ENCODE assay signal across 18 mouse cellular contexts in the genomic region with DNA sequence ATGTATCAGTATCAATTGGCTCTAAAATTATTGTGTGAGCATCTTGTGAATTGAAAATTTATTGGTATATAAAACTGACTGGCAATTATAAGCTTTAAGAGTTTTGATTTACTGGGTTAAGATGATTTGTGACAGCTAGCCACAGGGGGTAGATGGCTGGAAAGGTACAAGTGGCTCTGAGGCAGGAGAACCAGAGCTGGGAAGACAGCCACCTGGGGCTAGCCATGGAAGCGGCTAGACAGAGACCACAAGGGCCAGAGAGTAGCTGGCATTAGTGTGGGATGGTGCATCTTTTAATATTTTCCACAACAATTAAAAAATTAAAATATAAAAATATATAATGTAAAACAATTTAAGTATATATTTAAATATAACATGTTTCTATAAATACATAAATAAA.
"Had no signal": no experiment of that assay in that cellular context is flagged by ENCODE, and none has a peak within 500 bp of the region (broad histone marks: within the 10 kb centered on the region; RNA-seq: fewer than 3 reads in every experiment).

No protein-coding gene starts in this region.

- ATAC-seq: liver, postnatal 0 days; lung, postnatal 0 days; midbrain, embryonic 16.5 days had no signal

- H3K4me2 ChIP-seq: limb, embryonic 12.5 days; limb, embryonic 15.5 days; liver, embryonic 11.5 days; lung, embryonic 14.5 days; midbrain, embryonic 12.5 days; stomach, embryonic 15.5 days had no signal

- H3K36me3 ChIP-seq: limb, embryonic 12.5 days; limb, embryonic 15.5 days; midbrain, embryonic 12.5 days; stomach, embryonic 15.5 days had no signal

- H3K9ac ChIP-seq: limb, embryonic 12.5 days; limb, embryonic 15.5 days; liver, embryonic 14.5 days; liver, postnatal 0 days; lung, embryonic 14.5 days; midbrain, embryonic 12.5 days; stomach, embryonic 15.5 days had no signal

- H3K27ac ChIP-seq: limb, embryonic 12.5 days; limb, embryonic 15.5 days; liver, embryonic 14.5 days; macrophage; midbrain, embryonic 12.5 days; stomach, embryonic 15.5 days had no signal

- H3K27me3 ChIP-seq: limb, embryonic 12.5 days; limb, embryonic 15.5 days; midbrain, embryonic 12.5 days; stomach, embryonic 15.5 days had no signal

- H3K9me3 ChIP-seq: limb, embryonic 12.5 days; limb, embryonic 15.5 days; midbrain, embryonic 12.5 days; stomach, embryonic 15.5 days had no signal

- H3K4me1 ChIP-seq: limb, embryonic 12.5 days; limb, embryonic 15.5 days; midbrain, embryonic 12.5 days; stomach, embryonic 15.5 days had no signal

- DNase-seq: kidney, adult 18-20 months; kidney, adult 9 months; kidney, postnatal 14 days; kidney, postnatal 4 days; liver, postnatal 0 days; lung, embryonic 14.5 days; right cerebral cortex, postnatal 25 days; spleen, adult 18-20 months; thymus, postnatal 25 days had no signal

- H3K4me3 ChIP-seq: limb, embryonic 12.5 days; limb, embryonic 15.5 days; midbrain, embryonic 12.5 days; stomach, embryonic 15.5 days had no signal
